Mouse (Mus musculus) intestine, embryonic 14.5 days (tissue): ENCODE measurements at regions not wholly inside any gene's neighbourhood (a gene's known extent, or its start where the extent isn't known, plus 50 kb on each side); places are given as distances from the start of the nearest gene placed in this dataset.
A peak's percentile ranks its signal among the peaks of the same experiment; 100 is the strongest.

Source experiments
- ATAC-seq: fragments of 200-750 bp; cut with Nextera tagmentation; replicated peaks from 2 replicates; pipeline ENCODE4 v1.8.0; 2017; ENCODE audit warnings: low read depth, moderate number of reproducible peaks, moderate TSS enrichment, moderate library complexity; ENCODE audit not compliant: low FRiP score, low TSS enrichment
- DNase-seq: peaks from one replicate; pipeline ENCODE4 v3.0.0-alpha.2; 2018; ENCODE audit warnings: low spot score
- H3K27ac ChIP-seq: fragments of 300-500 bp; sonication (generic); 2 replicates; pipeline ENCODE4 v1.5.1; 2014; ENCODE audit warnings: low read depth, mild to moderate bottlenecking, control low read depth
- H3K27me3 ChIP-seq: fragments of 300-500 bp; sonication (generic); replicated peaks from 2 replicates; pipeline ENCODE4 v1.6.1; 2014; ENCODE audit warnings: low read length, control low read depth; ENCODE audit not compliant: control insufficient read depth, insufficient read depth
- H3K36me3 ChIP-seq: fragments of 300-500 bp; sonication (generic); 2 replicates; pipeline ENCODE4 v1.6.1; 2014; ENCODE audit warnings: low read length, control low read depth; ENCODE audit not compliant: control insufficient read depth, insufficient read depth
- H3K4me1 ChIP-seq: fragments of 300-500 bp; sonication (generic); replicated peaks from 2 replicates; pipeline ENCODE4 v1.6.1; 2014; ENCODE audit warnings: low read length, control low read depth, mixed read lengths; ENCODE audit not compliant: control insufficient read depth, insufficient read depth
- H3K4me2 ChIP-seq: fragments of 300-500 bp; sonication (generic); 2 replicates; pipeline ENCODE4 v1.6.1; 2014; ENCODE audit warnings: low read length
- H3K4me3 ChIP-seq: fragments of 300-500 bp; sonication (generic); 2 replicates; pipeline ENCODE4 v1.5.1; 2014; ENCODE audit warnings: low read depth, low read length, control low read depth, mixed read lengths
- H3K9ac ChIP-seq: fragments of 300-500 bp; sonication (generic); 2 replicates; pipeline ENCODE4 v1.6.1; 2014; ENCODE audit warnings: mild to moderate bottlenecking, low read length
- H3K9me3 ChIP-seq: fragments of 300-500 bp; sonication (generic); 2 replicates; pipeline ENCODE4 v1.6.1; 2016; ENCODE audit warnings: low read length, control low read depth; ENCODE audit not compliant: control insufficient read depth
- WGBS: fragments of 180-500 bp; shearing (Covaris S2); extraction: QIAGEN DNeasy Blood & Tissue Kit; methylation state at CpG from one replicate; pipeline ENCODE4 v1.1.7; 2014; 5-methylcytosine and 5-hydroxymethylcytosine counted together

DNA sequence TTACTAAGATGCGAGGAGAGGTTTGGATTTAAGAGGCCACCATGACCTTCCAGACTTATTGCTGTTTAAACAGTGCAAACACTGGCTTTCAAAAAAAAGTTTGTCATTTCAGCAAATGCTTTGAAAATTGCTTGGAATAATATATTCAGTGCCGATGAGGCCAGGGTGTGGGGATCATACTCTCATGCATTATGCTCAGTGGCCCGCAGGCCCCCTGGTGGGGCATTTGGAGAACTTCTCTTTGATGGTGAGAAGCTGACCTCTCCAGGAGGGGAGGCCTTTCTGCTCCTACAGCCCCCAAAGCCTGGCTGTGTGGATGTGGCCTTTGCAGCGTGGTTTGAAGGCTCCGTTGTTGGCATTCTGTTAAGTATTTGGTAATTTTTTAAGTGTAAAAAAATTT lies 138.1 kb upstream of the Pitx1 start:
- Histone ChIP-seq H3K9me3 (no peaks in the 10 kb centered on the region), H3K4me1 (peaks cover 21% of the 10 kb centered on the region), H3K27ac (no peak overlapping the region), H3K27me3 (0 out of 2 replicates have a peak, but pooled peaks cover 2% of the 10 kb centered on the region), H3K4me2 (no peak overlapping the region), H3K4me3 (no peak overlapping the region), H3K36me3 (no peaks in the 10 kb centered on the region), H3K9ac (no peak overlapping the region)
- WGBS, result 59% methylated on average over 5 of the region's 5 CpGs
- DNase-seq (no peak), ATAC-seq (no peak)

DNA sequence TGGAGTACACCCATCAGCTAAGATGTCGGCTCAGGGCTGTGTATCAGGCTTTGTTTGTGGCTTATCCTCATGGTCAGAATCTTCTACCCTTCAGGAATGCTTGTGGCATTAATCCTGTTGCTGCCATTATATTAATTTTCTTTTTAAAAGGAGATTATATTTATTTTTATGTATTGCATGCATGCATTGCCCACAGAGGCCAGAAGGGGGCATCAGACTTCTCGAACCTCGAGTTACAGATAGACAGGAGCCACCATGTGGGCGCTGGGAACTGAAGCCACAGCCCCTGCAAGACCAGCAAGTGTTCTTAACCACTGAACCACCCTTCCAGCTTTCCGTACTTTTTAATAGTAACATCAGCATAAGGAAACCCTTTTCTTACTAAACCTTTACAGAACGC lies 134.7 kb upstream of the Pitx1 start:
- no peak overlapping the region for H3K4me3 ChIP-seq
- H3K27ac ChIP-seq, result no peak overlapping the region
- no peaks in the 10 kb centered on the region for H3K36me3 ChIP-seq
- peaks cover 22% of the 10 kb centered on the region; the same call in 1 of the 2 replicates for H3K27me3 ChIP-seq
- H3K4me2 ChIP-seq, result no peak overlapping the region
- H3K4me1 ChIP-seq, result no peaks in the 10 kb centered on the region
- no peaks in the 10 kb centered on the region for H3K9me3 ChIP-seq
- DNase-seq (no peak), ATAC-seq (no peak)
- WGBS, result 85% methylated on average over 6 of the region's 6 CpGs
- H3K9ac ChIP-seq, result no peak overlapping the region

DNA sequence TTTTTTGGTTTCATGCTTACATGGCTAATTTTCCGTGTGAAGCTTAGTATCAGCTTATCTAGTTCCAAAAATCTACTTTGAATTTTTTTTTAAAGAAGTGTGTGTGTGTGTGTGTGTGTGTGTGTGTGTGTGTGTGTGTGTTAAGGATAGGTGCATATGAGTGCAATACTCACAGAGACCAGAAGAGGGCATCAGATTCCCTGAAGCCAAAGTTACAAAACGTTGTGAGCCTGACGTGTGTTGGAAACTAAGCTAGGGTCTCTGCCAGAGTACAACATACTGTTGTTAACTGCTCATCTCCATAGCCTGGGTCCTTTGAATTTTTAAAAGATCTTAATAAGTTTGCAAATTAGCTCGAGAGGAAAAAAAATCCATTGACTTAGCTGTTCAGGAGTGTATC lies 133.5 kb upstream of the Pitx1 start:
- H3K4me2 ChIP-seq, result no peak overlapping the region
- H3K9ac ChIP-seq, result no peak overlapping the region
- H3K9me3 ChIP-seq, result no peaks in the 10 kb centered on the region
- no peak overlapping the region for H3K27ac ChIP-seq
- DNase-seq (no peak), ATAC-seq (no peak)
- H3K36me3 ChIP-seq, result no peaks in the 10 kb centered on the region
- H3K27me3 ChIP-seq, result peaks cover 34% of the 10 kb centered on the region
- no peaks in the 10 kb centered on the region for H3K4me1 ChIP-seq
- no peak overlapping the region for H3K4me3 ChIP-seq
- WGBS, result 84% methylated on average over 4 of the region's 4 CpGs

DNA sequence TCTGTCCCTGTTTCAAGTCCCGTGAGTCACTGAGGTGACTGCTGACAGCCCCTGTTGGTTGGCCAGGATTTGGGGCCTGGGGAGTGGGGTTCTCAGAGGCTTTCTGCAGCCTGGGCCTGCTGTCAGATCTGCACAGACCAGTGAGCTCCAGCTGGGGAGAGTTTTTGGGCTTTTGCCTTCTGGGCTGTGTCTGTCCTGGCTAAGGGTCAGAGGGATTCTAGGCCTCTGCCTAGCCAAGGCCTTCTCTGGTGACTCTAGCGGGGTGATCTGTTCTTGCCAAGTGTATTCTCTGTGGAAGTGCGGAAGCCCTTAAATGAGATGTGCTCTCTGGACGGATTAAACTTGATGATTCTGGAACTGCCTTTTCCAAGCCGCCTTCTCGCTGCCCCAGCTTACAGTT lies 131.2 kb upstream of the Pitx1 start:
- Histone ChIP-seq H3K36me3 (no peaks in the 10 kb centered on the region), H3K4me1 (no peaks in the 10 kb centered on the region), H3K27me3 (peaks cover 57% of the 10 kb centered on the region), H3K4me3 (no peak overlapping the region), H3K9ac (no peak overlapping the region), H3K9me3 (no peaks in the 10 kb centered on the region), H3K4me2 (no peak overlapping the region), H3K27ac (no peak overlapping the region)
- WGBS, result 86% methylated on average over 6 of the region's 6 CpGs
- DNase-seq (no peak), ATAC-seq (no peak)

DNA sequence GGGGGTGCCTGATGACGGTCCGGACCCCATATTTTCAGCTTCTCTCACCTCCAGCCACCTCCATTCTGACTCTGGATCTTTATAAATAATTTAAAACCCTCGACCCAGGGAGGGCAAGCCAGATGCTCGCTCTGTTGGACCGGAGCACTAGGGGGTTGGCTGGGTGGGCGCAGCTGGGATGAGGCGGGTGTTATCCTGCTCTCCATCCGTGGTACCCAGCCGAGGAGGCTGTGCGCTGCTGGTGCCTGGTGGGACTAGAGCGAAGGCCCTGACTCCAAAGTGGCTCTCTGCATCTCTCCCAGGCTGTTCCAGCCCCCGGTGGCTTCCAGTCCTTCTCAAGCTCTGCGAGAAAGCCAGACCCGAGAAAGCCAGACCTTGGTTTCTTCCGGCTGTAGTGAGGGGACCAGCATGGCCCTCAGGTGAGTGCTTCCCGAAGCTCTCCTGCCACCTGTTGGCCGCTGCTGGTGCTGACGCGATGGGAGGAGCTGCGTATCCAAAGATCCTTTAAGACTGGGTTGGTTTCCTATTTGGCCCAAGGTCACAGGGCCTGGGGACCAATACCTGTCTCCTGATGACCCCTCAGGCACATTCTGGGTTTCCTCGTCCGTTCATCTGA lies 127.1 kb upstream of the Pitx1 start:
- peak; percentile 77 for ATAC-seq
- Histone ChIP-seq H3K36me3 (no peaks in the 10 kb centered on the region), H3K4me3 (0 out of 2 replicates have a peak overlapping the region, but pooled peaks have one; percentile 8), H3K4me1 (0 out of 2 replicates have a peak, but pooled peaks cover 4% of the 10 kb centered on the region), H3K9me3 (no peaks in the 10 kb centered on the region), H3K4me2 (peak overlapping the region; percentile 36), H3K9ac (no peak overlapping the region), H3K27ac (no peak overlapping the region), H3K27me3 (peaks cover 78% of the 10 kb centered on the region)
- DNase-seq, result peak; percentile 93
- WGBS, result 8% methylated on average over 22 of the region's 22 CpGs

DNA sequence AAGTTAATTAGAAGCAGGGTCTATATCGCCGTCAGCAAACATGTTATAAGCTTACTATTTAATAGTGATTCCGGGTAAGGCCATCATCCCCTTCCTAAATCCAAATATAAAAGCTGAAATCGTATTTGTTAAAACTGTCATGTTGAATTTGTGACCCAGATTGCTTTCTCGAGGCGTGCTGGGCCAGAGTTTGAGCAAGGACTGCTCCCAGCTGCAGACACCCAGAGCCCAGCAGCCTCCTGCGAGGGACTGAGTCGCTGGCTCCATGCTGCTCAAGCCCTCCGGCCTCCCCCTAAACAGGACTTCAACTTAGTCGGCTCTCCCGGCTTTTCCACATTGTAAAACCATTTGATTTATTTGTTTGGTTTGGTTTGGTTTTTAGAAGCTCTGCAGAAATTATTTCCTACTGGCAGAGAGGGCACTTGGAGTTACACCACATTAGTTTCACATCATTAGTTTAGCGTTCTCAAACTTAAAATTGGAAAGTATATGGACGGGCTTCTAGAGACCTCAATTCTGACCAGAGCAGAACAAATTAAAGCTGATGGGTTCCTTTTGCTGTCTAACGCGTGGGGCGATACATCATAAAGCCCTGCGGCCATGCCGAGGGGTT lies 126.4 kb upstream of the Pitx1 start:
- Histone ChIP-seq H3K27ac (no peak overlapping the region), H3K4me1 (0 out of 2 replicates have a peak, but pooled peaks cover 4% of the 10 kb centered on the region), H3K9ac (no peak overlapping the region), H3K4me3 (no peak overlapping the region), H3K4me2 (peak overlapping the region; percentile 36), H3K9me3 (no peaks in the 10 kb centered on the region), H3K36me3 (no peaks in the 10 kb centered on the region), H3K27me3 (peaks cover 80% of the 10 kb centered on the region)
- ATAC-seq (no peak), DNase-seq (no peak)
- WGBS, result 31% methylated on average over 18 of the region's 18 CpGs

DNA sequence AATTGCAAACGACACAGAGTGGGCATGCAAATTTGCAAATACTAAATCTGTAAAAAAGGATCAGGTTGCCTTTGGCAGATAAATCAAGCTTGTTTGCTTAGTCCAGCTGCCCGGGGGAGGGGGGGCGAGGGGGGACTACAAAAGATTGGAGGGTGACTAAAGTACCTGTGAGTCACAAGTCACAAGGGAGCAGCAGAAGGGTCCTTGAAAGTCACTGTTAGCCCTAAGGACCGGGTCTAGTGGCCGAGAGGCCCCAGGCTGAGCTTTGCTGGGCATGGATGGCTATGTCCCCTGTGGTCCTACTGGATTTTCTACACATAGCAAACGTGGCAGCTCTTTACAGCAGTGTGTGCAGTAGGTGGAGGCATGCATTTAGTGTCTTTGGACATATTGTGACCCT lies 118.4 kb upstream of the Pitx1 start:
- Histone ChIP-seq H3K9ac (no peak overlapping the region), H3K4me3 (no peak overlapping the region), H3K27me3 (peaks cover 34% of the 10 kb centered on the region), H3K4me1 (0 out of 2 replicates have a peak, but pooled peaks cover 5% of the 10 kb centered on the region), H3K4me2 (no peak overlapping the region), H3K36me3 (no peaks in the 10 kb centered on the region), H3K27ac (no peak overlapping the region), H3K9me3 (no peaks in the 10 kb centered on the region)
- WGBS, result 64% methylated on average over 6 of the region's 6 CpGs
- DNase-seq (no peak), ATAC-seq (no peak)

DNA sequence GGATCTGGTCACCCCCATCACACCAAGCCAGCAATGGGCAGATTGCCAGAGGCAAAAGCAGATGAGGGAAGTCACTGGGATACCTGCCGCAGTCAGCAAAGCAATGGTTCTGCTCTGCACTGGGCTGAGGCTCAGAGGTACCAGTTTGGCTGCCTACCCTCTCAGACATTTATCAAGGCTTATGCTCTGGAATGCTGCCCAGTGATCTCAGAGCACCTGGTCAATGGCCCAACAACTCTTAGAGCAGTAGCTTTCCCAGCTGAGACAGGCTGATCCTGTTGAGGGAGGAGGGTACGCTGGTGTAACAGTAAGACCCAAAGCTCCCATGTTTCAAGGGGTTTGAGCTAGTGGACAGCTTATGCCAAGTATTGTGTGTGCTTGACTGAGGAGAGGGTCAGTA lies 117.4 kb upstream of the Pitx1 start:
- H3K27me3 ChIP-seq, result peaks cover 32% of the 10 kb centered on the region

DNA sequence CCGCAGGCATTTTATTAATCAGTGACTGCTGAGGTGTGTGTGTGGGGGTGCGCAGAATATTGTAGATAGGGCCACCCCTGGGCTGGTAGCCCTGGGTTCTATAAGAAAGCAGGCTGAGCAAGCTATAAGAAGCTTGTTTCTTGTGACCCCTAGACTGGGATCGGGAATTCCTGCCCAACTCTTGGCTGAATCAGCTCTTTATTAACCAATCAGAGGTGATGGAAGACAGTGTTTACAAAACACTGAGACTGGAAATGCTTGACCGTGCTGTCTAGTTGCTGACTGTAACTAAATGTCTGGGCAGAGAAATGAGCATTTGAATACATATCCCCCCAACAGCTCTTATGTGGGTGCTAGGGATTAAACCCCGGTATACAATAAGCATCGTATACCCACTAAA lies 114.8 kb upstream of the Pitx1 start:
- Histone ChIP-seq H3K4me2 (no peak overlapping the region), H3K4me3 (no peak overlapping the region), H3K36me3 (no peaks in the 10 kb centered on the region), H3K4me1 (no peaks in the 10 kb centered on the region), H3K9ac (no peak overlapping the region), H3K27ac (no peak overlapping the region), H3K27me3 (peaks cover 9% of the 10 kb centered on the region), H3K9me3 (no peaks in the 10 kb centered on the region)
- ATAC-seq, result no peak
- no peak for DNase-seq
- WGBS, result 75% methylated on average over 6 of the region's 6 CpGs

More for the DNA sequence above, 117.4 kb upstream of the Pitx1 start:
- no peak for ATAC-seq
- no peak for DNase-seq
- 0 out of 2 replicates have a peak, but pooled peaks cover 3% of the 10 kb centered on the region for H3K4me1 ChIP-seq
- no peaks in the 10 kb centered on the region for H3K9me3 ChIP-seq
- no peak overlapping the region for H3K4me3 ChIP-seq
- H3K9ac ChIP-seq, result no peak overlapping the region
- 98% methylated on average over 2 of the region's 2 CpGs for WGBS
- no peaks in the 10 kb centered on the region for H3K36me3 ChIP-seq
- H3K4me2 ChIP-seq, result no peak overlapping the region
- no peak overlapping the region for H3K27ac ChIP-seq
